Mouse (Mus musculus): ENCODE data around the gene Pcnt.

GRCm38 (mm10) chr10:76489205-76489604 lies 46.6 kb upstream of the Pcnt start:
- TF ChIP-seq CTCF (IDR thresholded peaks at IDR 0.05; ENCODE audit: low read depth) (no peak), EP300 (IDR thresholded peaks at IDR 0.05; ENCODE audit: low read depth) (no peak)
